Mouse (Mus musculus) megakaryocyte, adult 5-6 weeks (primary cell): ENCODE data around the gene Phlda1. TPM values are rescaled to one million over a fixed set of nuclear protein-coding genes. Genes with fewer than 3 reads are reported as not detected.
"Not testable (repeated sequence)": the region's sequence is repeated elsewhere in the genome, so short reads cannot be mapped to it uniquely, and the experiment has no call there.

Experiments
- ATAC-seq: 2 replicates; pipeline ENCODE4 v1.8.0; 2016; ENCODE audit warnings: mild to moderate bottlenecking, inconsistent platforms; ENCODE audit not compliant: poor library complexity, severe bottlenecking
- total RNA-seq, 2 experiments: library from RNA; stranded (forward) in 1 of 2; stranded (reverse) in 1 of 2; fragments of 153-499, 151-499 nt in 1 of 2; fragments of 221-1000, 200-1000 nt in 1 of 2; gene quantifications; 2 replicates each; pipeline versions ENCODE4 v1.2.3 to v1.2.4; 2015 to 2017

The Phlda1 gene
- total RNA-seq (2015) (8.6 and 9.1 TPM in 2 replicates), total RNA-seq (2017) (0.84 and 1.2 TPM in 2 replicates)

DNA sequence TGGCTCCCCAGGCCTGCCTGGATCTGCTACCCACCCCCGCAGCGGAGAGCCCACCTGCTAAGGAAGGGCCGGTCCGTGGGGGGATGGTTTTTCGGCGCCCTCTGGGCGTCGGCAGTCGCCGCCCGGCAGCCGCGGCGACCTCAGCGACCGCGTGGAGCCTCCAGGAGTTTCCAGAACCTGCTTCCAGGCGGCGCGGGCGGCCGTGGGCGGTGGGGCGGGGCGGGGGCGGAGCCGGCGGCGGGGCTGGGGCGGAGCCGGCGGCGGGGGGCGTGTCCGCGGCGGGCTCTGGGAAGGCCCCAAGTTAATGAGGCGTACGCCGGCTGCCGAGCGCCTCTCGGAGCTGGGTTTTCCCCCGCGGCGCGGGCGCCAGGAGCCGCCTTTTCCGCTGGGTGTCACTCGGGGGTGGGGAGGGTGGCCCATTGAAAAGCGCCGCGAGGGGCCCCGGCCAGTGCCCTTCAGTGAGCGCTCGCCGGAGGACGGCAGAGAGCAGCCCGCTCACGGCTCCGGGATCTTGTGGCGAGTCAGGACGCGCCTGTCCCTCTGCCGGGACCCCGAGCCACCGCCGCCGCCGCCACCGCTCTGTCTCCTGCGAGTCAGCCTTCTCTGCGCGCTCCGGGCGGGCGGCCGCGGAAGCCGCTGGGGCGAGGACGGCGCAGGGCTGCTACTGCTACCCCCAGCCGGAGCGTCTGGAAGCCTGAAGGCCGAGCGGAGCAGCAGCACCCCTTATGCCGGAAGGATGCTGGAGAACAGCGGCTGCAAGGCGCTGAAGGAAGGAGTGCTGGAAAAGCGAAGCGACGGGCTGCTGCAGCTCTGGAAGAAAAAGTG lies at the start of gene Phlda1:
TSS of gene Phlda1 (plus strand) at position 186 of the 825 bp plus-strand sequence.
- peak; percentile 79 for ATAC-seq

DNA sequence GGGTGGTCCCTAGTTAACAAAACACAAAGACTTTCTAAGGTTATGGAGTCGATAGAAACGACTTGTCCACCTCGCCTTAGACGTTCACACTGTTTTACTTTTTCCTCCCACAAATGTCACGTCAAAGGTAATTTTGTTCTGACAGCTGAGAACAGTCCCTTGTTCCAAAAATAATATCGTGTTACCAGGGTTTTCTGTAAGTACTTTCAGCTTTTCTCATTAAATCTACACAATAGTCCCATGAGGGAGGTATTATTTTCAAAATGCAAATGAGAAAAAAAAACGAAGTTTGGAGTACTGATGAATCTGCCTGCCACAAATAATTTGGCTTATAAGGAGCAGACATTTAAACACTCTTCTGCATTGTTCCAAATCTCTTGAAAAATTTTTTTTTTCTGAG lies 48.0 kb upstream of the Phlda1 start:
- no peak for ATAC-seq

DNA sequence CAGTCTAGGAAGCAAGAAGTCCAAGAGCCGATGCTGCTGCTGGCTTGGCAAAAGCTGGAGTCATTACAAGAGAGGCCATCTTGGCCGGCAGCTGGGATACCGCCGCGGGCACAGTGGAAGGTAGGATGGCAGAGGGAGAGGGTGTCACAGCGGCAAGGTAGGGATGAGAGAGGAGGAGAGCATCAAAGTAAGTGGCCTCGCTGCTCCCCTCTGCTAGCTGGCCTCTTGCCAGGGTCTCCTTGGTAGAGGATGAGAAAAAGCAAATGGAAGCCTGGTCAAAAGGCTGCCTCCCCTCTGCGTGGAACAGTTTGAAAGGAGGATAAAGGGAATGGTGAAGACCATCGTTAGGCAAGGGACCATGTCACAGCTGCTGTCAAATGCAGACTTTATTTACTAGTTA lies 47.0 kb upstream of the Phlda1 start:
- no peak for ATAC-seq

DNA sequence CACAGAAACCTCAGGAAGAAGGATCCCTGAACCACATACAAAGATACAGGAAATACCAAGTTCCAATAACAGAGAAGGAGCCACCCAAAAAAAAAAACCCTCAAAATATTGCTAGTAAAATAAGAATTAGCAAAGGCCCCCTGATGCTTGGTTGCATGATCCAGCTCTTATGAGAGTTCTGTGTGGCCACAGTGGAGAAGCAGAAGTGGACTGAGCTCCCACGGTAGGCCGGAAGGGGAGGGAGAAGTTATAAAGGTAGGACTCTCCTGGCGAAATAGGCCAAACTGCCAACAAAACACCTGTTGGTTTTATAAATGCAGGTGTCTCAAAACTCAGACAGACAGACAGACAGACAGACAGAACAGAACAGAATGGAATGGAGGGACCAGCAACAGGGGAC lies 46.2 kb upstream of the Phlda1 start:
- peak; percentile 69 for ATAC-seq

DNA sequence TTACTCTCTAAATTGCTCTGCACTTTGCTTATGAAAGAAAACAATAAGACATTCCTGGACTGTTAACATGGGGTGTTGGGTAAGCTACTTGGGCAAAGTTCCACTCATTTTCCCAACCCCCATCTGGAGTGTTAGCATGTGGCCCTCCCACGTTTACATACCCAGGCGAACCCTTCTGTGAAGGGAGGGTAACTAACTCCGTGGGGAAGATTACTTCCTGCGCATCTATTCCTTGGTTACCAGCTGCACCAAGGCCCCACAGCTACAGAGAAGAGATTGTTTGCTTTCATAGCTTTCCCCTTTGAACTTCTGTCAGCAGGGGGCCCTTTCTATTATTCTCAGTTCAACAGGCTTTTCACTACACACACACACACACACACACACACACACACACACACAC lies 45.7 kb upstream of the Phlda1 start:
- no peak for ATAC-seq

DNA sequence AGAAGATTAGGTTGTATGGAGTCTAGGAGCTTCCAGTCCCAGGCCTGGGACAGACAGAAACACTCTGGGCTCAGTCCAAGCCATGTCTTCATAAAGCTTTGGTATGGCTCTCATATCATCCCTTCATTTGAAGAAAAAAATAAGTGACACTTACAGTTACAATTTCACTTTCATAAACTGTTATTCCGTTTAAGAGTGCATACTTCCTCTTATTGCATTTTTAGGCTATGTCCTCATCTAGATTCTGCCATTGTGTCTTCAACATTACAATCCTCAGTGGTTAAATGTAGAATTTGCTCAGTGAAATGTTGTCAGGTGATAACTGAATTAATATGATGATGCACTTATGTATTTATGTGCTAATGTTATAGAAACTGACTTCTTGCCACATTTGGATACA lies 41.3 kb upstream of the Phlda1 start:
- ATAC-seq, result peak; percentile 85

DNA sequence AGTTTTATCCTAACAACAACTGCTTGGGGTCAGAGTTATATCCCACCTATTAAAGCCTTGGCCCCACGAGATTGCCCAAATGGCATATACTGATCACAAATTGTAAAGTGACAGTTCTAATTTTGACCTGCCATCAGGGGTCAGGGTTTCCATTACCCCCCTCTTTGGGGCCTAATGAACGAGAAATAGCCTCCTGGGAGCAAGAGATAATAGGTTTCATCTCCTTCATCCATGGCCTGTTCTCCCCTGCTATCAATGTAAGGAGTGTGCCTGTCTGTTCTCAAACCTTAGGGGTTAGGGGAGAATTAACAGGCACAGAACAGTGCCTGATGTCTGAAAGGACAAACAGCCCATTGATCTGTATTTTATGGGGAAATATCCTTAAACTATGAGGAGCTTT lies 40.7 kb upstream of the Phlda1 start:
- ATAC-seq, result no peak

DNA sequence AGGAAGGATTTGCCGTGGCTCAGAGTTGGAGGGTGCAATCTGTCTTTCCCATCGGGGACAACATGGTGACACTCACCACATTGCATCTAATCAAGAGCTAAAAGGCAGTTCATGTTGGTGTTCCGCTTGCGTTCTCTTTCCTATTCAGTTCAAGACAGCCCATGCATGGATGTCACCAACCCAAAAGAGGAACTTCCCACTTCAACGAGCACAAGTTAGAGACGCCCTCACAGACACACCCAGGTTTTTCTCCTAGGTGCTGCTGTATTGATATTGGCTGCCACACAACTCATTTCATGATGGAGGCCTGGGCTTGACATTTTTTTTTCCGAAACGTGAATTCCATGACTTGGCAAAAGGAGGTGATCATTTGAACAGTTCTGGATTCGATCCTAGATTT lies 34.9 kb upstream of the Phlda1 start:
- ATAC-seq, result peak; percentile 64

DNA sequence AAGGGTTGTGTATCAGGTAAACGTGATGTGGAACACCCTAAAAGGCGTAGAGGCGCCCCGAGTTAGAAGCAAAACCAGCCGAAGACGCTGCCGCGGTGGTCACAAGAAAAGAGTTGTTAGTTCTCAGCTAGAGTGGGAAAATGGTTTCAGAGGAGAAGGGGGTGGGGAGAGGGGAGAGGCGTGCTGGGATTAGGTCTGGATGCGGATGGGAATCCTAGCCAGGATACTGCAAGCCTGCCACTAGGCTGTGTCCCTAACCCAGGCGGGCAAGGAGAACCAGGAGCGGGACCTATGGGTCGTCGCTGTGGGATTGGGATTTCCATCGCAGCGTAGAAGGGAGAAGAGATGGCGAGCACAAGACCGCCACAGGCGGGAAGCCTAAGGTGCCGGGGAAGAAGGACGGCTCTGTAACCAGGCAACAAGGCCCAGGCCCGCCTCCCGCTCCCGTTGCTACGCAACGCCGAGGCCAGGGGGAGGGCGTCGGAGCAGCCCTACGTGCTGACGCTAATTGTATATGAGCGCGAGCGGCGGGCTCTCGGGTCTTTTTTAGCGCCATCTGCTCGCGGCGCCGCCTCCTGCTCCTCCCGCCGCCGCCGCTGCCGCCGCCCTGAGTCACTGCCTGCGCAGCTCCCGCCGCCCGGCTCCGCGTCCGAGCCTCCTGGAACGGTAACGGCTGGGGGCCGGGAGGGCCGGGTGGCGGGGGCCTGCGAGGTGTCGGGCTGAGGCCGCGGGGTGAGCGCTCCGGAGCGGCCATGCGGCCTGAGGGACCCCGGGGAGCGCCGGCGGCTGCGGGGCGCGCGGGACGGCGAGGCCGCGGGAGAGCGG lies 33.2 kb upstream of the Phlda1 start, which contains the start of gene Nap1l1:
TSS of gene Nap1l1 (plus strand) at position 538 of the 825 bp plus-strand sequence.
- ATAC-seq, result peak; percentile 93

DNA sequence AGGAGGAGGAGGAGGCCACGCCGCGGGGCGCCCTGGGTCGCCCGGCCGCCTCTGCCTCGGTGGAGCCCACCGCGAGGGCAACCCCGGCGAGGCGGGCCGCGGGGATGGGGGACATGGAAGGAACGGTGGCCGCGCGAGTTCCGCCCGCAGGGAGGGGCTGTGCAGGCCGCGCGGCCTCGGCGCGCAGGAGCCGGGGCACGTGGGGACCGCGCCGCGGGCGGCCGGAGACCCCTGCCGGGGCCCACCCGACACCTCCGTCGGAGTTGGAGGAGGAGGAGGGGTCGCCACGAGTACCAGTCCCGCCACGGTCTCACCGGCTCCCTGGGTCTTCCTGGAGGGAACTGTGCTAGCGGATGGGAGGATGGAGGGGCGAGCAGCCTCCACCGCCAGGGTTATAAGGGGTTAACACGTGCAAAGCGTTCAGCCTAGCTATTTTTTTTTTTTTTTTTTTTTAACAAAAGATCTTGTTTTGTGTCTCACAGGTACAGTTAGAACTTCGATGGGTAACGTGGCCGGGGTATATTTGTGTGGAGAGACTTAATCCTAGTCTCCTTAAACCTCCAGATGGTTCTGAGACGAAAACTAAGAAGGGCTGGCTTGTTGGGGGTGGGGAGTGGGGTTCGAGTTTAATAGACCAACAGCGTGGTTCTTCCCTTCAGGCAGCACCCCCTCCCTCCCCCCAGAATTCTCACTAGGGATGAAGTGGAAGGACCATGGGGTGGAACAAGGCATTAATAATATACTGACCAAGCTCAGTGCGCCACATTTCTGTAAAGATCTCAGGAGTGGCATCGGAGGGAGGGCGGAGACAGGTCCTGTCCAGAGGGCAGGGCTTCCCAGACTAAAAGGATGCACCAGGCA lies 32.3 kb upstream of the Phlda1 start:
- ATAC-seq, result peak; percentile 26

DNA sequence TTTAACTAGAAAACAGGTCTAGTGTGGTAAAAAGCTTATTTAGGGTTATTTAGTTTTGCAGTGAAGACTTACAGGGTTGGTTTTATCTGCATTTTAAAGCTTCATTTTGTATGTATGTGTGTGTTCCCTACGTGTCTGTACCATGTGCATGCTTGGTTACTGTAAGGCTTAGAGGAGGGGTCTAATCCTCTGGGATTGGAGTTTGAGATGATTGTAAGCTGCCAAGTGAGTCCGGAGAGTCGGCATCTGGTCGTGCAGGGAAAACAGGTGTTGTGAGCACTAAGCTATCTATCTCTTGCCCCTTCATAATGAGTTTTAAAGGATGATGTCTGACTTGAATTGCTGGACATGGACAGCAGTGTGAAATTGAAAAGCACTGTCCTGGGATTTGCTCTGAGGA lies 29.8 kb upstream of the Phlda1 start:
- ATAC-seq, result no peak

DNA sequence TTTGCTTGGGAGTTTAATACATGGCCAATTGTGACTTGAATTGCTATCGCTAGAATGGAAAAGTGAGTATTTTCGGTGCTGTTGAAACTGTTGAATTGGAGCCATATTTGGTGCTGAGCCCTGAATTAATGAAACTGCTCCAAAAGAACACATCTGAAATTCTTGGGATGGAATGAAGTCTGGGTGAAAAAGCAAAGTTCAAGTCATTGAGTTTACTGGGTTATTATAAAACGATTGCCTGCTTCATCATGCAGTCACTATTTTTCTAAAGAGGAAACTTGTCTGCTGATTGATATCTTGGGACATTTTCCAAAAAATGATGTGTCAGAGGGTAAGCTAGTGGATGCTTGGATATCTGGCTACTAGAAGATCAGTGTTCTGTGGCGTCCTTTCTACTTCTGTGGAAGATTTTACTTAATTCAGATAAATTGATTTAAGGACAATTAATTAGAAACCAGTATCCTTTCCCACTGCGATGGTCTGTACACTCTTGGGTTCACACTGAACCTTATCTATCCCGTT lies 29.0 kb upstream of the Phlda1 start:
- ATAC-seq, result no peak

DNA sequence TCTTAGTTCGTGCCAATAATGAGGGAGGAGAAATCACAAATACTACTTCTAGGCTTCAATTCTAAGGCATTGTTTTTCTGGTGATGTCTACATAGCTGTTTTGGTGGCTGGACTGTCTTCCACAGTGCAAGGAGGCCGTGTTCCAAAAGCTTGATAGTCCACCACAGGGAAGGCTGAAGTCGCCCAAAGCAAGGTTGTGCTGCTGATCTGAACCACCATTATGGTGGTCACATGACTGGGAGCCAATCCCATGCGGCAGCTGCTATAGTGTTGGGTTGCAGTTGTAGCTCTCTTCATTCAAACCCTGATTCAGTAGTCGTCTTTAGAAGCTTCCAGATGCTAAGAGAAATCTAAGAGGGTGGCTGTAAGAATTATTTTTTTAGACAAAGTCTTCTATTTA lies 26.5 kb upstream of the Phlda1 start:
- no peak for ATAC-seq

DNA sequence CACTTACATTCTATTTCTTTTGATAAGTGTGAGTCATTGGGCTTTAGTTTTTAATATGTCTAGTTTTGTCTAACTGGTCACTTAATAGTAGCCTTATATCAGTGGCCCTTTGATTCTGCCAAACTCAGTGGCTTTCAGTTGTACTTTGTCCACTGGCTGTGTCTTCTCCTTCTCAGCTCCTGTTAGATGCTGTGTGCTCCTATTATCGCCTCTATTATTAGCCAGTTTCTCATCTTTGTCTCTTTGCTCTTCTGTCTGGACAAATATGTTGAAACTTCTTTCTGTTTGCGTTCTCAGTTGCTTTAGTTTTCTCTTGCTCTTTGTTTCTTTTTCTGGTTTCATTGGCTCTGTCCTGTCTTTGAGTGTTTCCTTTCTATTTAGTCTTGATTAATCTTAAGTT lies 23.4 kb upstream of the Phlda1 start:
- ATAC-seq, result no peak

DNA sequence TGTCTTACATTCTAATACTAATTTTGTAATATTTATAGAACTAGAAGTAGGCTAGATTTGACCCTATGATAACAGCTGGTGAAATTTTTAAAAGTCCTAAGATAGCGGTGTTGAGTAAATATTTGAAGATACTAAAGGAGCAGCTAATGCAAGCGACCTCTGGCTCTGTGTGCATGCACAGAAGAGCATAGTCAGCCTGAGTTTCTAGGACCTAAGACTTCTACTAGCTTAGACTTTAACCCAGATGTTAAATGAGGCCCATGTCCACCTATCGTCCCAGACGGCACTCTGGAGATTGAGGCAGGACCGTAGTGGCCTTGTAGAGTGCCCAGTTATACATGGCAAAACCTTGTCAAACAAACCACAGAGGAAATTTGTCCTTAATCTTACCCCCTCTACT lies 22.0 kb upstream of the Phlda1 start:
- ATAC-seq, result no peak

DNA sequence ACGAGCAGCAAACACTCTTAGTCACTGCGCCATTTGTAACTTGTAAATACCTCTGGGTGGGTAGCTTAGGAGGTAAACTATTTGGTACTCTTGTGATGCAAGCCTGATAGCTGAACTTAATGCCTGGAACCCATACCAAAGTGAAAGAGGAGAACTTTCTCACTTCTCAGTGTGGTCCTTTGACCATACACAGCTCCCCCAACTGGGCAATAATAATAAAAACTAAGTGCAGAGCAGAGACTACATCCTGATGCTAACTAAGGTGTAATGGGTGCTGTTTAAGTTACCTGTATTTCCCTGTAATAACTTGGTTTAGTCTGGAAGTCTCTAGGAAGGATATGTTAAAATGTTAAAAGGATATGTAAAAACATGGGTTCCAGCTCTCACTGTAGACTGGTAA lies 17.3 kb upstream of the Phlda1 start:
- ATAC-seq, result peak; percentile 50; the same call in 1 of the 2 replicates

DNA sequence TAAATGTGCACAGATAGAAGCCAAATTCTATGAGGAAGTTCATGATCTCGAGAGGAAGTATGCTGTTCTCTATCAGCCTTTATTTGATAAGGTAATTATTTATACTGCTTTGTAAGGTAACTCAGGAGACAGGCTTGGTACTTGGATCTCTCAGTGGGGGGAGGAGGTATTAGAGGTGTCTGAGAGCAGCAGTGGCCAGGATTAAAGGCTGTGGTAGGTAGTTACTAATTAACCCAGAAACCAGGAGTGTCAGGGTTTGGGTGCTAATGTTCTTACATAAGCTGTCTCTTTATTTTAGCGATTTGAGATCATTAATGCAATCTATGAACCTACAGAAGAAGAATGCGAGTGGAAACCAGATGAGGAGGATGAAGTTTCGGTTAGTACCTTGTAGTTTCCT lies 16.0 kb upstream of the Phlda1 start:
- not testable (repeated sequence) for ATAC-seq

DNA sequence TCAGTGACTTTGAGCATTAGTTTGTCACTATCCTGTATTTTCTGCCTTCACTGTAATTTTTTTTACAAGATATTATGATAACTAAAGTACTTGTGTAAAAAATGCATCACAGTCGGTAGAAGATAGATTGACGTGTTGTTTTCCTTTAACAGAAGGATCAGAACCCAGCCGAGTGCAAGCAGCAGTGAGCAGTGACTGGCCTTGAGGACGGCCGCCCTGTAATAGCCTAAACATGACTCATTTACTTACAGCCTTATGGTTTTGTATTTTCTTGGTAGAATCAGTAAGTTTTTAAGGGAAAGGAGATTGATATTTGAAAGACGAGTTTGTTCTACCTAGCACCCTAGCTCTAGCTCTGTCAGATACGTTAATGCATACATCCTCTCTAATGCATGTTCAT lies 10.2 kb upstream of the Phlda1 start:
- no peak for ATAC-seq

DNA sequence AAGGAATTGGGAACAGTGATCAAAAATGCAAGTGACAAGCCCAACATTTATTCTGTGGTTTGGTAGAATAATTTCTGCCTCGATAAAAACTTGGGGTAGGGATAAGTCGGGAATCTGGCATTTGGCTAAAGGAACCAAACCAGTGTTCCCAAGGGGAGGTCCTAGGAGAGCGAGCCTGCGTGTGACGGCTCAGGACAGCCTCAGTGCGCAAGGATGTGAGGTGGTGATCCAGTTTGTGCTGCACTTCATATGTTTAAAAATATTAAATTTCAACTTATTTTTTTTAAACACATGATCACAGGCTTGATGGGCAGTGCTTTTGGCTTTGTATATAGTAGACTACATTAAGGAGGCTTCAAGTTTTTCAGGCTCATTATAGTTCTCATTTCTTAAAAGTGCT lies 6.2 kb upstream of the Phlda1 start:
- ATAC-seq, result no peak

DNA sequence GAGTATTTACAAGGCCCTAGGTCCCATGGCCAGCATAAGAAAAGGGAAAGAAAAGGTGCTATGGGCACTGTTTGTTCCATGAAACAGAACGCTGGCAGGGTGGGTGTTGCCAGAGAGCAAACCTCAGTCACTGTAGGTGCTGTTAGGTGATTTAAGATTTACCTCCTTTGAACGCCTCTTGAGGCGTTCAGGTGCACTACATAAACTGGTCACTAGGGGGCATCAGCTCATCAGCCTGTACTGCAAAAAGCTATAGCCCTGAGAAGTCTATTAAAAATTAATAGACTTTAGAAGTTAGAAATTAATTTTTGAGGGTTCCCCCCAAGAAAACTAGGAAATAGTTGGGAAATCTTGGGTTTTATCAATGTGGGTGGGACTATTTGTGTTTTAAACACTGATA lies 3.0 kb upstream of the Phlda1 start:
- peak; percentile 36 for ATAC-seq

DNA sequence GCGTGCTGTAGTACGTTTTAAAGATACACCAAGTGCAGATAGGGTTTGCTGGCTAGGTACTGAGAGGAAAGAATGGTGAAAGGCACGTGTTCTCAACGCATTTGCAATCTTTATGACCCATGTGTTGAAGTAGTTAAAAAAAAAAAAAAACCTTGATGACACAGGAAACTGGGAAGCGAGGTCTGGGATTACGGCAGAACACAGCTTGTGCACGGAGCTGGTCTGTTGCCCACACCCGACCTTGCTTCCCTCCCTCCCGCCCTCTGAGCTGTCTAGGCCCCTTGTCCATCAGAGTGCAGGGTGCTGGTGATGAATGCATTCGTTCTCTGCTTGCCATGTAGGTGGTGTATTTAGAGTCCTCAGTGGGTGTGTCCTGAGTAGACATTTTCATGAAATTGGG lies 2.4 kb upstream of the Phlda1 start:
- no peak for ATAC-seq
